Mouse (Mus musculus): ENCODE measurements around the gene H6pd. TPM values are rescaled to one million over a fixed set of nuclear protein-coding genes. Genes with fewer than 3 reads are reported as not detected.
A peak's percentile ranks its signal among the peaks of the same experiment; 100 is the strongest.

H6pd gene
- polyA plus RNA-seq, 1 experiment from 2014 or later, result 5.6 TPM

DNA sequence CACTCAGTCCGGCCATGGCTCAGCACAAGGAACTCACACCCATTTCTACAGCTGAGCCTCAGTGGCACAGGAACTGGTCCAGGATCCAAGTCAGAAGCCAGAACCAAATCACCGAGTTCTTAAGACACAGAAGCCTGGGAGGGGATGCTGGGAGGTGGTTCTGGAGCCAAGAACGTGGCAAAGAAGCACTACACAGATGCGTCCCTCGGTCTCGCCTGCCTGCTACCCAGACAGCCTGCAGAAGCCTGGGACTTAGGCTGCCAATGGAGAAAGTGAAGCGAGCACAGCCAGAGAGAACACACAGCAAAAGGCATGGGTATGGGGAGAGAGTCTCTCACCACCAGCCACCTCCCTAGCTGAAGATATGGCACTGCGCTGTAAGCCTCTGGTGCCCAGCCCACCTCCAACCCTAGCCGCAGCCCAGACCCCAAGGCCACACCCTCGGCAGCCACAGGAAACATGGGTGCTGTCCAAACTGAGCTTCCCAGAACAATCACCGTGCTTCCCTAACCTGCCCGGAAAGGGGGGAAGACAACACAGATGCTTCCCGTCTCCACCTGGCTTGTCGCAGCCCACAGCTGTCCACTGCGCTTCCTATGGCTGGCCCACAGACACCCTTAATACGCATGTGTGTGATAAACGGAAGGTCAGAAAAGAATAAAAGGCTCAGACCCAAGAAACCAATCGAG, 67.6 kb downstream of the H6pd start:
- Histone ChIP-seq H3K4me3 (no peak overlapping the region), H3K36me3 (peaks cover 3% of the 10 kb centered on the region; the same call in 1 of the 2 replicates), H3K27me3 (ENCODE audit: low read depth, poor library complexity, severe bottlenecking) (0 out of 2 replicates have a peak, but pooled peaks cover 5% of the 10 kb centered on the region), H3K9me3 (replicated peaks) (no peaks in the 10 kb centered on the region), H3K4me1 (peaks cover 97% of the 10 kb centered on the region), H3K27ac (peak overlapping the region; percentile 21; the same call in 1 of the 2 replicates)
- 84% methylated on average over 18 of the region's 18 CpGs for WGBS
- no peak for DNase-seq (ENCODE audit: low spot score)

DNA sequence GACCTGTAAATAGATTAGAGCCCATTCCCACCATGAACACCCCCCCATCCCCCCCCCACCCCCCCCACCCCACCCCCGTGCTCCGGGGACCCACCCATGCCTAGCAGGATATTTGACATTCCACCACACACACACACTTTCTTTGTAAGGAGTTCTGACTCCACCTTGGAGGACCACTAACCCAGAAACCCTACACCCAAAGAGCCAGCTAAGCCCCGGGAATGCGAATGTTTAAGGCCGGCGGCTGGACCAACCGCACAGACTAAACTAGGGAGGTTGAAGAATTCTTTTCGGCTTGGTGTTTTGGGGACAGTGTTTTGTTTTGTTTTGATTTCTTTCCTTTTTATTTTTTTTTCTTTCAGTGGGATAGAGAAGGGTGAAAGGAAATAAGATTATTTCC, 70.1 kb downstream of the H6pd start:
- WGBS, result 56% methylated on average over 8 of the region's 8 CpGs
- no peak overlapping the region for H3K4me3 ChIP-seq
- peaks cover 80% of the 10 kb centered on the region for H3K4me1 ChIP-seq
- H3K9me3 ChIP-seq (replicated peaks), result no peaks in the 10 kb centered on the region
- peak overlapping the region; percentile 71; the same call in 1 of the 2 replicates for H3K27ac ChIP-seq
- DNase-seq (ENCODE audit: low spot score), result no peak
- H3K36me3 ChIP-seq, result peaks cover 3% of the 10 kb centered on the region; the same call in 1 of the 2 replicates
- H3K27me3 ChIP-seq (ENCODE audit: low read depth, poor library complexity, severe bottlenecking), result 0 out of 2 replicates have a peak, but pooled peaks cover 5% of the 10 kb centered on the region

DNA sequence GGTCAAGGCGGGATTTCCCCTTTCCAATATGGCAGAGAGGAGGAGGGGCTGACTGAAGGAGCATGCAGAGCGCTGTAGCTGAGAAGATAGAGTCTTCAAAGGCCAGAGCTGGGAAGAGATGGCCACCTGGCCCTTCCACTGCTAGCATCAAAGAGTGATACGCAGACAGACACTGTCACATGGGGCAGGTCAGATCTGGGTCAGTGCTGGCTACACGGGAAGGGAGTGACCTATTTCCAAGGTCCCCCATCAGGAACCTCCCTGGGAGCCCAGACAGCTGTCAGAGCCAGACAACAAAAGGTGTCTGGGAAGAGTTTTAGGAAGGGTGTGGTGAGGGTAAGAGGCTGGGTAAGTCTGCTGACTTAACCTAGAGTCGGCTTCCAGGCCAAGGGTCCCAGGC, 71.9 kb downstream of the H6pd start:
- WGBS, result 29% methylated on average over 5 of the region's 5 CpGs
- Histone ChIP-seq H3K27me3 (ENCODE audit: low read depth, poor library complexity, severe bottlenecking) (no peaks in the 10 kb centered on the region), H3K9me3 (replicated peaks) (no peaks in the 10 kb centered on the region), H3K4me3 (no peak overlapping the region), H3K36me3 (peaks cover 11% of the 10 kb centered on the region), H3K27ac (peak overlapping the region; percentile 60), H3K4me1 (peaks cover 68% of the 10 kb centered on the region)
- no peak for DNase-seq (ENCODE audit: low spot score)

DNA sequence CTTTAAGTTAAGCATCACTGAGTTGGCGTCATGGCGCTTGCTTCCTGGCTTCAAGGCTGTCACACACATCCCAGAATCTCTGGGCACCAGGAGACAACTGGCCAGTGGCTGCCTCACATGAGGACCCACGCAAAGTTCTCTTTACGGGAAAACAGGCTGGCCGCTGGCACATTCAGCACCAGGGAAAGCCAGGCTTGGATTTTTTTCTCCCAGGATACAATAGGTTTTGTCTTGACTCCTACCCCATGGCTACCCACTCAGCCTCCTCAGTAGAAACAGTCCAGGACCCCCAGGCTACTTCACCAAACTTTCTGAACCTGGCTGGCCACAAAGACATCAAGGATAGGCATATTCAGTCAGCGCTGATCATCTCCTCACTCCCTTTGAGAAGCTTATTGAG, 73.4 kb downstream of the H6pd start:
- Histone ChIP-seq H3K4me1 (peaks cover 56% of the 10 kb centered on the region), H3K27ac (no peak overlapping the region), H3K4me3 (no peak overlapping the region), H3K36me3 (peaks cover 14% of the 10 kb centered on the region), H3K27me3 (ENCODE audit: low read depth, poor library complexity, severe bottlenecking) (no peaks in the 10 kb centered on the region), H3K9me3 (replicated peaks) (no peaks in the 10 kb centered on the region)
- no peak for DNase-seq (ENCODE audit: low spot score)
- 86% methylated on average over 6 of the region's 6 CpGs for WGBS

DNA sequence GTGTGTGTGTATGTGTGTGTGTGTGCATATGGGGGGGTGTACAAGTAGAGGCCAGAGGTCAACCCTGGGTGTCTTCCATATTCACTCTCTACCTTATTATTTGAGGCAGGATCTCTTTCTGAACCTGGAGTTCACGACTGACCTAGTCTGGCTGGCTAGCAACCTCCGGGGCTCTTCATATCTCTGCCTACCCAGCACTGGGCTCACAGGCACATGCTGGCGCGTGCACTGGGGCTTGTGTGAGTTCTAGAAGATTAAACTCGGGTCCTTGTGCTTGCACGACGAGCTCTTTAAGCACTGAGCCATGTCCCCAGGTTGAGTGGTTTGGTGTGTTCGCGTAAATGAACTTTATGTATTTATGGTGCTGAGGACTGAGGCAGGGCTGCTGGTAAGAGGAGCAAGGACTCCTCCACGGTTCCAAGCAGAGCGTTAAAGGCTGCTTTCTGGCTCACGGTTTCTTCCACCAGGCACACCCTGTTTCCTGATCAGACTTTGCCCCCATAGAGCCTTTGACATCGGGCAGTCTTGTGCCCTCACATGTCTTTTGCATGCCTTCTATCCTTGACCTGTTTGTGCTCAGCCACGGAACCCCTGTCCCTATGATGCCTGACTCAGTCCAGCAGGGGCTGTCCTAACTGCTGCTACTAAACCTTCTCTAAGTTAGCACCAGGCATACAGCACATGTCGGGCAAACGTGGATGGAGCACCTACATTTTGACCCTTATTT, 75.1 kb downstream of the H6pd start:
- no peak overlapping the region for H3K4me3 ChIP-seq
- peaks cover 14% of the 10 kb centered on the region for H3K36me3 ChIP-seq
- H3K27me3 ChIP-seq (ENCODE audit: low read depth, poor library complexity, severe bottlenecking), result no peaks in the 10 kb centered on the region
- WGBS, result 90% methylated on average over 16 of the region's 16 CpGs
- no peaks in the 10 kb centered on the region for H3K9me3 ChIP-seq (replicated peaks)
- no peak for DNase-seq (ENCODE audit: low spot score)
- 0 out of 2 replicates have a peak overlapping the region, but pooled peaks have one; percentile 9 for H3K27ac ChIP-seq
- H3K4me1 ChIP-seq, result peaks cover 49% of the 10 kb centered on the region

DNA sequence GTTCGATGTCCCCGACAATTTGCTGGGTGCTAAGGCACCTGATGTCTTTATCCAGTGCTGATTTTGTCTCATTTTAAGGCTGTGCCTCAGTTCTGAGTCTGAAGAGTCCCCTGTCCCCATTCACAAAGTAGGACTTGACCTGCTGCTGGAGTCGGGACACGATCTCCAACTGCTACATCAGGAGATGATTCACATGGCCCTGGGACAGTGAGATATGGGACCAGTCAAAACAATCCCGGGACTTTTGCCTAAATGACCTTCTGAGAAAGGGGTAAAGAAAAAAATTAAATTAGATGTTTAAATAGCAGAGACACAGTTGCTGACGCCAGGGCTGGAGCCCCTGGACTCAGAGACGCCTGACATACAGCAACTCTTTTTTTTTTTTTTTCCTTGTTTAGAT, 75.8 kb downstream of the H6pd start:
- WGBS, result 94% methylated on average over 7 of the region's 7 CpGs
- no peak for DNase-seq (ENCODE audit: low spot score)

DNA sequence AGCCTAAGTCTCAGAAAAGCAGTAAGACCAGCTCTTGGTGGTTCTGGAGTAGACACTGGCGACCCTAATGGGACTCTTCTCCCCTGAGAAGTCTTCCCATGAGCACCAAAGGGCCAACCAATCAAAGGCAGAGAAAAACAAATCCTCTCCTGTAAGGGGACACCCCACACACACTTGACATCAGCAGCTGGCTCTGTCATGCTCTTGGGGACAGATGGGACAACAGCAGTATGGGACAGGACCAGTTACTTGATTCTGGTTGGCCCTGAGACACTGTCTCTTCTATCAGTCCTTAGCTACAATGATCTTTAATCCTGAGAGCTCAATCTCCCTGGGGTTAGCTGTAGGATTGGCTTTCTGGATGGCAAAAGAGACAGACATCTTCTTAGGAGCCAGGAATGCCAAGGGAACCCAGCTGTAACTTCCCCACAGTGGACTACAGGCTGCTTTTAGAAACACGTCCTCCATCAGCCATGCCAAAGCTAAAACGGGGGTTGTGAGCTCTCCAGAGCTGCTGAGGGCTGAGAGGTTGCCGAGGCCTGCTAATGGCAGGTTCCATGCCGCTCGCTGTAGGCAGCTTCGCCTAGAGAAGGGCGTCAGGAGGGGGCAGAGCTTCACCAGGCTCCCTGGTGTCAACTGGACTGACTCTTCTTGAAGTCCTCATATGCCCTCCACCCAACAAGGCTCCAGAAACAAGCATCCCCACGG, 76.6 kb downstream of the H6pd start:
- no peak for DNase-seq (ENCODE audit: low spot score)
- 91% methylated on average over 9 of the region's 9 CpGs for WGBS
- no peak overlapping the region for H3K4me3 ChIP-seq

More for the DNA sequence above, 75.8 kb downstream of the H6pd start:
- H3K9me3 ChIP-seq (replicated peaks), result no peaks in the 10 kb centered on the region
- no peak overlapping the region for H3K4me3 ChIP-seq
- H3K4me1 ChIP-seq, result peaks cover 43% of the 10 kb centered on the region
- H3K27ac ChIP-seq, result no peak overlapping the region
- no peaks in the 10 kb centered on the region for H3K27me3 ChIP-seq (ENCODE audit: low read depth, poor library complexity, severe bottlenecking)
- H3K36me3 ChIP-seq, result peaks cover 14% of the 10 kb centered on the region

DNA sequence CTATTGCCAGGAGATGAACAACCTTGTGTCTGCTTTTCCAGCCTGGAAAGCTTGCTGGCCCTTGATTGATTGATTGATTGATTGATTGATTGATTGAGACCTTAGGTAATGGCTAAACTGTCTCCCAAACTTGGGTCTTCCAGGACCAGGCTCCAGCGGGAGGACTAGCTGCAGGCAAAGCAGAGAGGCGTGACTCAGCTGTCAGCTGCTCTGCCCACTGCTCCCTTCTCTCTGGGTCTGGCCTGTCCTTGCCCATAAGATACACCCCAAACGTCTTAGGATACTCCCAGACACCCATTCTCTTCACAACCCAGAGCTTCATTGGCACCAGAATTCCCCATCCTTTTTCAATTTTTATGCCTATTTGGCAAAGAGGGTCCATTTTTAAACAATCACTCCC, 78.1 kb downstream of the H6pd start:
- Histone ChIP-seq H3K27ac (no peak overlapping the region), H3K9me3 (replicated peaks) (no peaks in the 10 kb centered on the region), H3K36me3 (peaks cover 24% of the 10 kb centered on the region), H3K4me3 (no peak overlapping the region), H3K27me3 (ENCODE audit: low read depth, poor library complexity, severe bottlenecking) (no peaks in the 10 kb centered on the region), H3K4me1 (peaks cover 25% of the 10 kb centered on the region)
- DNase-seq (ENCODE audit: low spot score), result no peak
- 70% methylated on average over 3 of the region's 3 CpGs for WGBS

More for the DNA sequence above, 76.6 kb downstream of the H6pd start:
- Histone ChIP-seq H3K27me3 (ENCODE audit: low read depth, poor library complexity, severe bottlenecking) (no peaks in the 10 kb centered on the region), H3K36me3 (peaks cover 14% of the 10 kb centered on the region), H3K9me3 (replicated peaks) (no peaks in the 10 kb centered on the region), H3K4me1 (peaks cover 35% of the 10 kb centered on the region), H3K27ac (no peak overlapping the region; the same call in 1 of the 2 replicates)

Other genes with a start within 250 kb of the H6pd start
- 24.5 and 25.4 TPM in 2 replicates for gene Slc25a33, start 234.7 kb downstream of the H6pd start, polyA plus RNA-seq (2016; fragmentation: Nextera tagmentation; extraction: Ambion mirVana)
- gene Spsb1, start 54.0 kb downstream of the H6pd start, polyA plus RNA-seq (2016; fragmentation: Nextera tagmentation; extraction: Ambion mirVana), result 13.7 and 18.8 TPM in 2 replicates
- 0.28 and 0.75 TPM in 2 replicates for gene Gpr157, start 78.3 kb upstream of the H6pd start, polyA plus RNA-seq (2016; fragmentation: Nextera tagmentation; extraction: Ambion mirVana)
- gene Slc2a5, start 110.3 kb upstream of the H6pd start, polyA plus RNA-seq (2016; fragmentation: Nextera tagmentation; extraction: Ambion mirVana), result 0.98 and 1.1 TPM in 2 replicates
- not detected in 2 replicates for gene Slc2a7, start 139.9 kb upstream of the H6pd start, polyA plus RNA-seq (2016; fragmentation: Nextera tagmentation; extraction: Ambion mirVana)
- not detected in 2 replicates for gene Car6, start 192.3 kb upstream of the H6pd start, polyA plus RNA-seq (2016; fragmentation: Nextera tagmentation; extraction: Ambion mirVana)
- 3,103 and 4,103 TPM in 2 replicates for gene Eno1, start 227.7 kb upstream of the H6pd start, polyA plus RNA-seq (2016; fragmentation: Nextera tagmentation; extraction: Ambion mirVana)

Data from limb, embryonic 10.5 days (tissue).